Mouse (Mus musculus) midbrain, embryonic 16.5 days (tissue): Measurements from ENCODE around the gene Pdzd2. TPM values are rescaled to one million over a fixed set of nuclear protein-coding genes. Genes with fewer than 3 reads are reported as not detected.

ENCODE experiments used
- ATAC-seq: fragments of 200-750 bp; cut with Nextera tagmentation; 2 replicates; pipeline ENCODE4 v1.8.0; 2017; ENCODE audit warnings: moderate TSS enrichment
- H3K27ac ChIP-seq: fragments of 300-500 bp; sonication (generic); 2 replicates; pipeline ENCODE4 v1.5.1; 2014; ENCODE audit warnings: mild to moderate bottlenecking, low read length, mixed read lengths
- H3K27me3 ChIP-seq: fragments of 300-500 bp; sonication (generic); 2 replicates; pipeline ENCODE4 v1.6.1; 2014; ENCODE audit warnings: low read depth, low read length, mixed read lengths; ENCODE audit not compliant: control insufficient read depth, insufficient read depth
- H3K36me3 ChIP-seq: fragments of 300-500 bp; sonication (generic); 2 replicates; pipeline ENCODE4 v1.6.1; 2014; ENCODE audit warnings: mild to moderate bottlenecking, low read length, moderate library complexity, mixed read lengths; ENCODE audit not compliant: control insufficient read depth, insufficient read depth
- H3K4me1 ChIP-seq: fragments of 300-500 bp; sonication (generic); 2 replicates; pipeline ENCODE4 v1.6.1; 2014; ENCODE audit warnings: mild to moderate bottlenecking, low read length, mixed read lengths; ENCODE audit not compliant: control insufficient read depth, insufficient read depth
- H3K4me2 ChIP-seq: fragments of 300-500 bp; sonication (generic); 2 replicates; pipeline ENCODE4 v1.6.1; 2014; ENCODE audit warnings: mild to moderate bottlenecking, low read length, mixed read lengths
- H3K4me3 ChIP-seq: fragments of 300-500 bp; sonication (generic); 2 replicates; pipeline ENCODE4 v1.5.1; 2014; ENCODE audit warnings: low read depth, mild to moderate bottlenecking, low read length, moderate library complexity, mixed read lengths
- H3K9ac ChIP-seq: fragments of 300-500 bp; sonication (generic); 2 replicates; pipeline ENCODE4 v1.6.1; 2014; ENCODE audit warnings: low read depth, low read length, mixed read lengths
- H3K9me3 ChIP-seq: fragments of 300-500 bp; sonication (generic); replicated peaks from 2 replicates; pipeline ENCODE4 v1.6.1; 2014; ENCODE audit warnings: mild to moderate bottlenecking, low read length, mixed read lengths; ENCODE audit not compliant: control insufficient read depth, poor library complexity, severe bottlenecking
- WGBS: fragments of 180-500 bp; shearing (Covaris S2); extraction: QIAGEN DNeasy Blood & Tissue Kit; methylation state at CpG from one replicate; pipeline ENCODE4 v1.1.7; 2014; 5-methylcytosine and 5-hydroxymethylcytosine counted together
- polyA plus RNA-seq: library from polyadenylated mRNA; unstranded; fragments of >200 nt; fragmentation: Nextera tagmentation; extraction: Ambion mirVana; gene quantifications from 2 replicates; pipeline ENCODE4 v1.2.1, GENCODE M21; 2015

Gene Pdzd2
- polyA plus RNA-seq, 1 experiment from 2014 or later = 14.5 TPM

DNA sequence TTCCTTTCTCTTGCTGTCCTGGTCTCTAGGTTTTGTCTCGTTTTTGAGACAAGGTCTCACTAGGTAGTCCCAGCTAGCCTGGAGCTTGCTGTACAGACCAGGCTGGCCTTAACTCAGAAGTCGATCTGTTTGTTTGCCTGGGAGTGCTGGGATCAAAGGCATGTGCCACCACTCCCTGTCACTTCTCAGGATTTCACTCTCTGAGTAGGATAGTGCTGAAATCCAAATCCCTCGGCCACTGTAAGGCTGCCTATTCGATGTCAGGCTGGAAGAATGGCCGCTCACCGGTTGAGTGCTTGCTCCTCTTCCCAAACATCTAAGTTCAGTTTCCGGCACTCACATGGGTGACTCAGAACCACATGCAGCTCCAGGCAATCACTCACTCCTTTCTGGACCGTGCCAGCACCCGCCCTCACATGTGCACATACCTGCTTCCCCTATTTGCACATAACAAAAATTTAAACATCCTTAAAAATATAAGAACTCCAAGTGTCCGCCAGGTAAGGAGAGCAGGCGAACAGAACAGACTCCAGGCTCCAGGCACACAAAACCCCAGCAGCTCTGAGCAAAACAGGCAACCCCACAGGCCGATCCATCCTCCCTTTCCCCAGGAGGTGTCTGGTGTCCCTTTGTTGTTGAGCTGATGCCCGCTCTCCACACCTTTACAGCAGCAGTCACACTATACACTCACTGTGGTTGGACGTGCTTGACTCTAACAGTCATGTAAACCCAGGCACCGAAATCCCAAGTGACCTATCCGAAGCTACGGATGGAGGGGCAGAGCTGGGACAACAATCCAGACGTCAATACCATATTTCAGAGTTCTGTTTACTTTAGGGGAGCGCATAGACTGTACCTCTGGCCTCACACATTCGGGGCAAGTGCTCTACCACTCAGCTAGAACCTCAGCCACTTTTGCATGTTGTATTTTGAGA, 124.5 kb downstream of the Pdzd2 start:
- Histone ChIP-seq H3K27me3 (no peaks in the 10 kb centered on the region), H3K4me1 (no peaks in the 10 kb centered on the region), H3K36me3 (no peaks in the 10 kb centered on the region), H3K27ac (no peak overlapping the region), H3K9ac (no peak overlapping the region), H3K4me3 (no peak overlapping the region), H3K4me2 (no peak overlapping the region), H3K9me3 (no peaks in the 10 kb centered on the region)
- no peak for ATAC-seq
- 73% methylated on average over 20 of the region's 20 CpGs for WGBS

DNA sequence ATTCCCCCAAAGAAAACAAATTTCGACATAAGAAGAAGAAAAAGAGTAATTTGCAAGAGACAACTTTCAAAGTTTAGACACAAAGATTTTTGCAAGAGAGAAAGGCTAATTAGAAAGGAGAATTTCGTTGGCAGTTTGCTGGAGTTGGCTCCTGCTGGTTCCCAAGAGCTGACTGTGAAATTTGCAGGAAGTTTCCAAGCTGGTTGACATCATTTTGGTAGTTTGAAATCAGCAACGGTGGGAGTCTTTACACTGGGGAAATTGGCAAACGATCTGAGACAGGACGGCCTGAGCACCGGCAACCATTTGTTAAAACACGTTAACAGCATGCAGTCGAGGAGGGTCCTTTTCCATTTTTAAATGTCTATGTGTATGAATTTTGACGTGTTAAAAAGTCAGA, 125.7 kb downstream of the Pdzd2 start:
- Histone ChIP-seq H3K9me3 (no peaks in the 10 kb centered on the region), H3K9ac (no peak overlapping the region), H3K27ac (no peak overlapping the region), H3K27me3 (no peaks in the 10 kb centered on the region), H3K4me1 (no peaks in the 10 kb centered on the region), H3K4me3 (no peak overlapping the region), H3K36me3 (no peaks in the 10 kb centered on the region), H3K4me2 (no peak overlapping the region)
- ATAC-seq = no peak
- WGBS = 60% methylated on average over 9 of the region's 9 CpGs

DNA sequence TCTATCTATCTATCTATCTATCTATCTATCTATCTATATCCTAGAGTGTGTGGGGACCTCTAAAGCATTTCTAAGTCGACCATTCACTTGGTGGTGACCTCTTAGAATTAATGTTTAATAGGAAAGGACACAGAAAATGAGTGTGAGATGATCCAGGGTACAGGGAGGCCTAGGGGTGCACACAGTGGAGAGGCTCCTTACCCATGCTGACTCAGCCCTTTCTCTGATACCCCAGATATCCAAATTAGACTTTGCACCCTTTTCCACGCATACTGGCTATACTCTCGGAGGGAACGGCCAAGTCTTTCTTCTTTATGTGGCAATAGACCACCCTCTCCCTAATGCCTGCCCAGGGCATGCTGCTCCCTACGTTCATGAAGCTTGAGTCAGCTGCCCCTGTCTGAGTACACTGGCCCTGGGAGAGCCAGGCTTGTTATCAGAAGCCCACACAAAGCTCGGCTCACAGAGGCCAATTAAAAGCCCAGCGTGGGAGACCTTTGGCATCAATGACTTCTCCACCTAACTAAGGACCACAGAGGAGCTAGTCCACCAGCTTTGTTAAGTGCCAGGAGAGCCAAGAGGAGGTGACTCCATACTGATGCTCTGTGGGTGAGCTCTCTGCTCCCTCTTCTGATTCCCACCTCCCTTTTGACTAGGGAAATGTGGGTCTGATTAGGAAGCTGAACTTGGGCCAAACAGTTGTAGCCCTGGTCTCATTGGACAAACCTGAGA, 126.6 kb downstream of the Pdzd2 start:
- H3K4me3 ChIP-seq = no peak overlapping the region
- H3K9me3 ChIP-seq = no peaks in the 10 kb centered on the region
- H3K9ac ChIP-seq = no peak overlapping the region
- H3K27ac ChIP-seq = no peak overlapping the region
- H3K27me3 ChIP-seq = no peaks in the 10 kb centered on the region
- WGBS = 71% methylated on average over 7 of the region's 7 CpGs
- no peak for ATAC-seq
- H3K36me3 ChIP-seq = no peaks in the 10 kb centered on the region
- H3K4me2 ChIP-seq = no peak overlapping the region
- H3K4me1 ChIP-seq = no peaks in the 10 kb centered on the region

DNA sequence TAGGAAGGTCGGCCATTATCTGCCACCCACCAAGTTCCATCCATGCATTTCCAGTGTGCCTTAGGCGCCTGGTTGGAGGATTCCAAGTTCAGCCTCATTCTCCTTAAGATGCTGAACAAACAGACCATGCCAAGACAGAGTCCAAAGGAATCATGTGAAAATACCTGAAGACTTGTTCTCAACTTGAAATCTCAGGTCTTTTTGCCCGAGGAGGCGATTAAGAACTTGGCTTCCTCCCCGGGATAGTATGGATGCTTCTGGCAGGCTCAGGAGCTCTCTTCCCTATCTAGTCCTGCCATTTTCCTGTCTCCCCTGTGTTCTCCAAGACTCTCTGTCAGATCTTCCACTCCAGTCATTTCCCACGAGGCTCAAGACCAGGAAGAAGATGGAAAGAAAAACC, 131.6 kb downstream of the Pdzd2 start:
- Histone ChIP-seq H3K9ac (no peak overlapping the region), H3K9me3 (no peaks in the 10 kb centered on the region; the same call in 1 of the 2 replicates), H3K27me3 (no peaks in the 10 kb centered on the region), H3K4me1 (no peaks in the 10 kb centered on the region), H3K27ac (no peak overlapping the region), H3K4me2 (no peak overlapping the region), H3K4me3 (no peak overlapping the region), H3K36me3 (no peaks in the 10 kb centered on the region)
- no peak for ATAC-seq
- WGBS = 94% methylated on average over 6 of the region's 6 CpGs

DNA sequence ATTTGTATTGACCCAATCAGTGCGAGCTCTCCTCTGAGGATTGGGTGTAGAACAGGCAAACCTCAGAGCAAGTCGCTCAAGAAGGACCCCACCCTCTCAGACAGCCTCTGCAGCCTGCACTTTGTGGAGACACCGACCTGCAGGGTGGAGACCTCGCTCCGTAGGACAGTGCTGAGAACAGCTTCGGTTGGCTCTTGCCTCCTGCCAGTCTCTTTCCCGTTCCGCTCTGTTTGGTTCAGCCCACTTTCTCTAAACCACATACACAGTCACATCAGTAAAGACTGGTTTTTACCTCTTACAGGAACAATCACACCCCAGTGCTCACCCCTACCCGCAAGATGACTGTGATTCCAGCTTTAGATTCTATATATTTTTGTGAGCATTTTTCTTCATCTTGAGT, 133.4 kb downstream of the Pdzd2 start:
- H3K4me1 ChIP-seq = no peaks in the 10 kb centered on the region
- H3K9me3 ChIP-seq = no peaks in the 10 kb centered on the region; the same call in 1 of the 2 replicates
- no peaks in the 10 kb centered on the region for H3K36me3 ChIP-seq
- H3K4me3 ChIP-seq = no peak overlapping the region
- no peak overlapping the region for H3K27ac ChIP-seq
- 68% methylated on average over 9 of the region's 9 CpGs for WGBS
- H3K4me2 ChIP-seq = no peak overlapping the region
- no peaks in the 10 kb centered on the region for H3K27me3 ChIP-seq
- 0 out of 2 replicates have a peak, but pooled peaks have one; percentile 36 for ATAC-seq
- no peak overlapping the region for H3K9ac ChIP-seq

DNA sequence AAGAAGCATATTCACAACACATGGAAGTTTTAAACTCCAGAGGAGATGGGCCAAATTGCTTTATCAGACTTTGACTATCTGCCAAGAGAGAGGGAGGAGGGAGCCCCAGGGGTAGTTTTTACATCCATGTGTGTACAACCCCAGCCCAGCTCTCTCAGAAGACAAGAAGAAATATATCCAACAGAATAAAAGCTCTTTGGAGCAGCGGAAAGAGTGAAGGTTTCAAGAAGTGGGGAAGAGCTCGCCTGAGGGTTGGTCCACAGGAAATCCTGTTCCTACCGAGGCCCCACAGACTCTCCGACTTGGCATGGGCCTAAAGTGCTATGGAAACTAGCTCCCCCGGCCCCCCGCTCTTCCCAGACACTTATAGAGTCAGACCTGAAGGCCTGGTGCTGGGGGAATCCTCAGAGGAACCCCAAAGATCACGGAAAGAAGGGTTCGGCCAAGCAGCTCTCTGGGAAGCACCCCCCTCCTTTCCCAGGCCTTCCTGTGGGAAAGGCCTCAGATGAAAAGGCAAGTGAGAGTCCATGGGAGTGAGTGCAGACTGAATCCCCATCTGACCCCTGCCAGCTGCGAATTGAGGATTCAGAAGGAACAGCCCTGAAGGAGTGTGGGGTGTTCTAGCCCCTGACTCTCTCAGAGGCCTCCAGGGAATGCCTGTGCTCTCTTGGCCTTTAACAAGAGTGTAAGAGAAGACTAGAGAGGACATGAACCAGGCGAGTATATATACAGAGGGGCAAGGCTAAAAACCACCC, 134.3 kb downstream of the Pdzd2 start:
- ATAC-seq = no peak
- H3K4me1 ChIP-seq = no peaks in the 10 kb centered on the region
- no peak overlapping the region for H3K4me2 ChIP-seq
- no peak overlapping the region for H3K9ac ChIP-seq
- WGBS = 77% methylated on average over 10 of the region's 10 CpGs
- no peaks in the 10 kb centered on the region for H3K27me3 ChIP-seq
- no peak overlapping the region for H3K4me3 ChIP-seq
- H3K27ac ChIP-seq = no peak overlapping the region
- H3K36me3 ChIP-seq = no peaks in the 10 kb centered on the region
- H3K9me3 ChIP-seq = no peaks in the 10 kb centered on the region; the same call in 1 of the 2 replicates

DNA sequence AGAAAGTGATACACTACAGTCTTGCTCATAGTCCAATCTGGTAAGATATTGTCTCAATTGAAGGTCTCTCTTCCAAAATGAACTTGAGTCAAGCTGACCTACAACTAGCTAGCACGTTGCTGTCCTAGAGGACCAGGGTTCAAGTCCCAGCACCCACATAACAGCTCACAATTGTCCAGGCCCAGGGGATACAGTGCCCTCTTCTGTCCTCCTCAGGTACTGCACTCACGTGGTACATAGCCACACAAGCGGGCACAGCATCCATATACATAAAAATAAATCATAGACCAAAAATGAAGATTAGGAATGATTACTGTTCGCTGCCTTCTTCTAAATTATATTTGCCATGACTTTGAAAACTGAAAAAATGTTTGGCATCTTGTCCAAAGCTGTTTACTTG, 136.1 kb downstream of the Pdzd2 start:
- no peak for ATAC-seq
- H3K9me3 ChIP-seq = no peaks in the 10 kb centered on the region; the same call in 1 of the 2 replicates
- no peaks in the 10 kb centered on the region for H3K4me1 ChIP-seq
- no peaks in the 10 kb centered on the region for H3K36me3 ChIP-seq
- no peak overlapping the region for H3K4me2 ChIP-seq
- H3K27ac ChIP-seq = no peak overlapping the region
- 98% methylated on average over 4 of the region's 4 CpGs for WGBS
- no peak overlapping the region for H3K9ac ChIP-seq
- H3K27me3 ChIP-seq = no peaks in the 10 kb centered on the region
- H3K4me3 ChIP-seq = no peak overlapping the region

DNA sequence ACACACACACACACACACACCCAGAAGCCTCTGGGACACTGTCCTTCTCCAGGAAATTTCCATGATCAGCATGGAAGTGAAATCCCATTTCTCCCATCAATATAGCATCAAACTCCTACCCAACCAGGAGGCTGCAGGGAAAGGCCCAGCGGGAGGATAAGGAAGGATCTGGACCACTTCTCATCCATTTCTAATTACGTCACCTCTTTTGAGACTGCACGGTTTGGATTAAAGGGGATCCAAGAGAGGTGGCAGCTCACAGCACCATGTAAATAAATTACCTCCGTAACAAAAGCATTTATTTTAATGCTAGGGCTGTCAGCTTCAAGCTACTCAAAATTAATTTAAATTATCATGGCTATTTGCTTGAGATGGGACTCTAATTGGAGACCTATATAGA, 146.6 kb downstream of the Pdzd2 start:
- no peak overlapping the region for H3K4me2 ChIP-seq
- H3K4me1 ChIP-seq = no peaks in the 10 kb centered on the region
- H3K4me3 ChIP-seq = no peak overlapping the region
- peak; percentile 72 for ATAC-seq
- no peak overlapping the region for H3K27ac ChIP-seq
- H3K9ac ChIP-seq = no peak overlapping the region
- no peaks in the 10 kb centered on the region for H3K27me3 ChIP-seq
- no peaks in the 10 kb centered on the region for H3K36me3 ChIP-seq
- no peaks in the 10 kb centered on the region for H3K9me3 ChIP-seq
- 35% methylated on average over 4 of the region's 4 CpGs for WGBS
